Mouse (Mus musculus) thymus, adult 2 months (tissue): ENCODE data around the gene Abce1.

Source experiments
- CTCF ChIP-seq: fragments of 200-500 bp; IDR thresholded peaks from 2 replicates; pipeline ENCODE4 v1.5.1; 2012; ENCODE audit warnings: mild to moderate bottlenecking, control low read depth, low read length, moderate library complexity, borderline replicate concordance; ENCODE audit not compliant: control insufficient read depth, poor library complexity, insufficient read depth; ENCODE audit errors: extremely low read depth
- POLR2A ChIP-seq: fragments of 200-500 bp; IDR thresholded peaks from 2 replicates; pipeline ENCODE4 v1.6.1; 2012; ENCODE audit warnings: mild to moderate bottlenecking, low read length, control low read depth, moderate library complexity; ENCODE audit not compliant: control insufficient read depth, poor library complexity, insufficient read depth; ENCODE audit errors: extremely low read depth

DNA sequence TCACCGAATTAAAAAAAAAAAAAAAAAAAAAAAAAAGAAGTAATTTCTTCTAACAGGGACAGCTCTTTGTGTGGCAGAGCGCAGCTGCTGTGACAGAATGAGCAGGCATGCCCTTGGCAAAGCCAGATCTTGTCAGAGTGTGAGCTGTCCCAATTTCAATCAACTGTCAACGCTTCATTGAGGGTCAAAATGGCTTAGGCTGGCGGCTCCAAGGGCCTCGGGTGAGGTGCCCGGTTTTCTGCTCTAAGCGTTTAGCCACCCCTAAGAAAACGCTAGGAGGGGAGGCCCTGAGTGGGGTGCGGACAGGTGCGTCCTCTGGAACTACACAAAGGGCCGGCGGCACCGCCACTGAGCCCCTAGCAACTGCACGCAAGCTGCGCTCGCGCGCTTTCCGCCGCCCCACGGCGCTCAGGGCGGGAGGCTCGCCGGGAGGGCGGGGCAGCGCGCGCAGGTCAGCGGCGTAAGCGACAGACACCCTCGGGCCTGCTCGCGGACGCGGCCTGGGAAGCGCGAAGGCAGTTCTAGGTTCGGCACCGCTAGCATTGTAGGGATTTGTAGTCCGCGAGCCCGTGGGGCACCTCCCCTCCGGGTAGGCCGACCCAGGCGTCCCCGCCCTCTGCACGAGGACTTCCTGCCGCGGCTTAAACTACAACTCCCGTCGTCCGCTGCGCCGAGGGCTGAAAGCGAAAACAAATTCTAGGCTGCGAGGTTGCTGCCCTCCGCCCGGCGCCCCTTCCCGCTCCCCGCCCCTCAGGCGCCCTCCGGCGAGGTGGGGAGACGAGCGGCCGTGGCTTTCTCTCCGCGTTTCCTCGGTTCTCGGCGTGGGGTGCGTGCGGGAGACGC is 72.6 kb downstream of the Abce1 start:
- 0 out of 2 replicates have a peak, but pooled peaks have one; percentile 13 for TF ChIP-seq CTCF
- TF ChIP-seq POLR2A = peak; percentile 87
